In the genomic region with DNA sequence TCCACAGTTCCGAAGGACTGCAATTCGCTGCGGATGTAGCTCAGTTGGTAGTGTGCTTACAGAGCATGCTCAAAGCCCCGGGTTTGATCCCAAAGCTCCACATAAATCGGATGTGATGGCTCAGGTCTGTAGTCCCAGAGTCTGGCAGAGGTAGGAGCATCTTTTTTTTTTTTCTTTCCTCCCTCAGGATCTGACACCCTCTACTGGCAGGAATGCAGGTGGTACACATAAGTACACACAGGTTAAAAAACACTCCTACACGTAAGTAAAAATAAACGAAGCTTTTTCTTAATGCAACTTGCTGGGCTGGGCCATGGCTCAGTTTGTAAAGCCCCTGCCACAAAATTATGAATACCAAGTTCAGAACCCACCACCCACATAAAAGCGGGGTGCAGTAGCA, we compare ENCODE assay signal across 11 mouse cellular contexts. TPM values are rescaled to one million over a fixed set of nuclear protein-coding genes. Genes with fewer than 3 reads are reported as not detected.
DNase-seq lines count a peak whose midpoint lies in the region; ATAC-seq and TF ChIP-seq lines count a peak whose summit lies in the region.
"Had no signal": no experiment of that assay in that cellular context is flagged by ENCODE, and none has a peak within 500 bp of the region (broad histone marks: within the 10 kb centered on the region; RNA-seq: fewer than 3 reads in every experiment).

No protein-coding gene starts in this region.

- in situ Hi-C loops in Patski (cut with MboI; ENCODE audit: low pct_unique_long_range_greater_than_20kb), result loop anchor here (5.0 kb wide), 1 partner anchor 77 kb away; no protein-coding TSS in a partner anchor

- no peak overlapping the region for H3K9ac ChIP-seq in forebrain, postnatal 0 days
- no peak overlapping the region for H3K9ac ChIP-seq in forebrain, embryonic 16.5 days (replicated peaks; ENCODE audit: low read depth, low read length)
- H3K9ac ChIP-seq in liver, postnatal 0 days (replicated peaks), result no peak overlapping the region
- H3K9ac ChIP-seq: forebrain, embryonic 15.5 days; limb, embryonic 13.5 days had no signal

- no peak overlapping the region for H3K4me2 ChIP-seq in forebrain, postnatal 0 days (ENCODE audit: low read depth)
- no peak overlapping the region for H3K4me2 ChIP-seq in forebrain, embryonic 16.5 days (ENCODE audit: low read length)
- H3K4me2 ChIP-seq in liver, postnatal 0 days (ENCODE audit: low read depth, low read length), result no peak overlapping the region
- H3K4me2 ChIP-seq: forebrain, embryonic 15.5 days; limb, embryonic 13.5 days had no signal

- 55% methylated on average over 8 of the region's 8 CpGs for WGBS in forebrain, postnatal 0 days
- WGBS in forebrain, embryonic 16.5 days, result 54% methylated on average over 8 of the region's 8 CpGs
- 62% methylated on average over 8 of the region's 8 CpGs for WGBS in liver, postnatal 0 days (ENCODE audit: insufficient replicate concordance)

- DNase-seq in forebrain, postnatal 0 days, result no peak
- DNase-seq in liver, postnatal 0 days, result no peak
- DNase-seq in liver, result no peak
- no peak for DNase-seq in Patski (ENCODE audit: low read depth, low spot score)
- DNase-seq in kidney, postnatal 36 days, result peak; percentile 44 to 74
- DNase-seq in layer of hippocampus, postnatal 25 days (ENCODE audit: extremely low spot score in 1 of 2, low spot score in 1 of 2), result no peak
- DNase-seq: right cerebral cortex, postnatal 14 days had no signal

- no peaks in the 10 kb centered on the region for H3K9me3 ChIP-seq in forebrain, postnatal 0 days (ENCODE audit: low read length)
- H3K9me3 ChIP-seq in forebrain, embryonic 16.5 days (ENCODE audit: control insufficient read depth, low read length), result no peaks in the 10 kb centered on the region
- H3K9me3 ChIP-seq in liver, postnatal 0 days (ENCODE audit: low read length), result no peaks in the 10 kb centered on the region
- H3K9me3 ChIP-seq: forebrain, embryonic 15.5 days; limb, embryonic 13.5 days had no signal

- H3K4me1 ChIP-seq in forebrain, postnatal 0 days (ENCODE audit: insufficient read depth), result no peaks in the 10 kb centered on the region
- H3K4me1 ChIP-seq in forebrain, embryonic 16.5 days (replicated peaks; ENCODE audit: control insufficient read depth, insufficient read depth, low read length), result no peaks in the 10 kb centered on the region
- no peaks in the 10 kb centered on the region for H3K4me1 ChIP-seq in liver, postnatal 0 days (ENCODE audit: insufficient read depth)
- H3K4me1 ChIP-seq: forebrain, embryonic 15.5 days had no signal

- H3K4me3 ChIP-seq in forebrain, postnatal 0 days (ENCODE audit: low read depth, low read length), result no peak overlapping the region
- no peak overlapping the region for H3K4me3 ChIP-seq in forebrain, embryonic 16.5 days (replicated peaks; ENCODE audit: low read length)
- H3K4me3 ChIP-seq in liver, postnatal 0 days (ENCODE audit: low read depth, low read length), result no peak overlapping the region
- H3K4me3 ChIP-seq: forebrain, embryonic 15.5 days; limb, embryonic 13.5 days had no signal

- TF ChIP-seq EP300 in liver, postnatal 0 days (IDR thresholded peaks at IDR 0.05; ENCODE audit: low read depth), result no peak

- H3K27me3 ChIP-seq in forebrain, postnatal 0 days (ENCODE audit: insufficient read depth, low read length), result no peaks in the 10 kb centered on the region
- H3K27me3 ChIP-seq in forebrain, embryonic 16.5 days (replicated peaks; ENCODE audit: control insufficient read depth, insufficient read depth, low read length), result no peaks in the 10 kb centered on the region
- H3K27me3 ChIP-seq in liver, postnatal 0 days (ENCODE audit: insufficient read depth, low read length), result no peaks in the 10 kb centered on the region
- no peaks in the 10 kb centered on the region for H3K27me3 ChIP-seq in Patski
- H3K27me3 ChIP-seq: forebrain, embryonic 15.5 days; limb, embryonic 13.5 days had no signal

- no peak overlapping the region for H3K27ac ChIP-seq in forebrain, postnatal 0 days (ENCODE audit: low read depth, low read length)
- no peak overlapping the region for H3K27ac ChIP-seq in forebrain, embryonic 16.5 days (ENCODE audit: low read length)
- no peak overlapping the region for H3K27ac ChIP-seq in liver, postnatal 0 days (ENCODE audit: low read depth)
- H3K27ac ChIP-seq: forebrain, embryonic 15.5 days; limb, embryonic 13.5 days had no signal

- TF ChIP-seq CTCF in forebrain, postnatal 0 days (IDR thresholded peaks at IDR 0.05; ENCODE audit: low read depth), result peak; percentile 59
- peak; percentile 51 for TF ChIP-seq CTCF in liver, postnatal 0 days (IDR thresholded peaks at IDR 0.05; ENCODE audit: low read depth)
- TF ChIP-seq CTCF in Patski (IDR thresholded peaks at IDR 0.05), result peak; percentile 55

- CTCF ChIA-PET in Patski (lab: Charles Lee), result interaction anchor here (0.8 to 2.6 kb wide), 7 partner anchors 8 to 101 kb away, joined by 3 to 17 read pairs (median 4); no protein-coding TSS in a partner anchor

- ATAC-seq in forebrain, postnatal 0 days, result no peak
- no peak for ATAC-seq in forebrain, embryonic 16.5 days
- ATAC-seq in liver, postnatal 0 days, result no peak
- no peak for ATAC-seq in Patski
- ATAC-seq in erythroblast, adult 5-6 weeks (replicated peaks; ENCODE audit: low FRiP score, poor library complexity, severe bottlenecking), result no peak
- ATAC-seq: forebrain, embryonic 15.5 days had no signal

- H3K36me3 ChIP-seq in forebrain, postnatal 0 days (ENCODE audit: insufficient read depth), result no peaks in the 10 kb centered on the region
- H3K36me3 ChIP-seq in forebrain, embryonic 16.5 days (ENCODE audit: control insufficient read depth, insufficient read depth), result no peaks in the 10 kb centered on the region
- H3K36me3 ChIP-seq in liver, postnatal 0 days (replicated peaks; ENCODE audit: insufficient read depth, low read length), result no peaks in the 10 kb centered on the region
- H3K36me3 ChIP-seq: forebrain, embryonic 15.5 days; limb, embryonic 13.5 days had no signal

- POLR2A ChIA-PET in Patski (lab: Charles Lee), result interaction anchor here (0.7 kb wide), 1 partner anchor 30 kb away, joined by 4 read pairs; no protein-coding TSS in a partner anchor

RNA-seq across cellular contexts. Expression of a gene that starts 28.3 kb away (rescaled TPM):
- total RNA-seq in forebrain, postnatal 0 days (2014; rRNA removed), result 58.2 and 67.9 TPM in 2 replicates
- polyA plus RNA-seq in forebrain, postnatal 0 days (2015; fragmentation: Nextera tagmentation; extraction: Ambion mirVana), result 132 and 165 TPM in 2 replicates
- 120 and 128 TPM in 2 replicates for polyA plus RNA-seq in forebrain, embryonic 16.5 days (2015; fragmentation: Nextera tagmentation; extraction: Ambion mirVana)
- 29.7 and 31.8 TPM in 2 replicates for polyA plus RNA-seq in liver, postnatal 0 days (2015; fragmentation: Nextera tagmentation; extraction: Ambion mirVana)
- 11.3 TPM for polyA plus RNA-seq in Patski (2021)
- 8.5 and 15.3 TPM in 2 replicates for total RNA-seq in erythroblast, adult 5-6 weeks (2015; ENCODE audit: low replicate concordance)
- total RNA-seq in erythroblast, adult 5-6 weeks (2017; ENCODE audit: low replicate concordance), result 8.1 and 11.1 TPM in 2 replicates
- total RNA-seq in layer of hippocampus, postnatal 25 days (2021), result 100 to 1,000 TPM; 135 to 147 TPM

RNA-seq across cellular contexts. Expression of a gene that starts 30.0 kb away (rescaled TPM):
- total RNA-seq in forebrain, postnatal 0 days (2014; rRNA removed), result 10.1 and 11.8 TPM in 2 replicates
- polyA plus RNA-seq in forebrain, postnatal 0 days (2015; fragmentation: Nextera tagmentation; extraction: Ambion mirVana), result 3.5 and 5.5 TPM in 2 replicates
- 10.3 and 11.4 TPM in 2 replicates for polyA plus RNA-seq in forebrain, embryonic 16.5 days (2015; fragmentation: Nextera tagmentation; extraction: Ambion mirVana)
- polyA plus RNA-seq in liver, postnatal 0 days (2015; fragmentation: Nextera tagmentation; extraction: Ambion mirVana), result 9.6 and 11.4 TPM in 2 replicates
- 45.2 TPM for polyA plus RNA-seq in Patski (2021)
- total RNA-seq in erythroblast, adult 5-6 weeks (2015; ENCODE audit: low replicate concordance), result 10.4 and 13.0 TPM in 2 replicates
- 8.2 and 12.0 TPM in 2 replicates for total RNA-seq in erythroblast, adult 5-6 weeks (2017; ENCODE audit: low replicate concordance)
- 10 to 100 TPM; 12.6 to 15.4 TPM for total RNA-seq in layer of hippocampus, postnatal 25 days (2021)

RNA-seq across cellular contexts. Expression of a gene that starts 30.7 kb away (rescaled TPM):
- total RNA-seq in forebrain, postnatal 0 days (2014; rRNA removed), result 35.7 and 43.4 TPM in 2 replicates
- polyA plus RNA-seq in forebrain, postnatal 0 days (2015; fragmentation: Nextera tagmentation; extraction: Ambion mirVana), result 33.5 and 40.0 TPM in 2 replicates
- 51.9 and 52.4 TPM in 2 replicates for polyA plus RNA-seq in forebrain, embryonic 16.5 days (2015; fragmentation: Nextera tagmentation; extraction: Ambion mirVana)
- 23.6 and 26.1 TPM in 2 replicates for polyA plus RNA-seq in liver, postnatal 0 days (2015; fragmentation: Nextera tagmentation; extraction: Ambion mirVana)
- 28.8 TPM for polyA plus RNA-seq in Patski (2021)
- 10.2 and 13.8 TPM in 2 replicates for total RNA-seq in erythroblast, adult 5-6 weeks (2015; ENCODE audit: low replicate concordance)
- 24.1 and 33.0 TPM in 2 replicates for total RNA-seq in erythroblast, adult 5-6 weeks (2017; ENCODE audit: low replicate concordance)
- 10 to 100 TPM; 27.2 to 28.6 TPM for total RNA-seq in layer of hippocampus, postnatal 25 days (2021)

Comparison
In these comparisons a context has a peak if more than half of its experiments do, and no peak if none do; other contexts are left out.
1. DNase-seq: peak in kidney, postnatal 36 days (2 of 2); none in forebrain, postnatal 0 days (single experiment), liver, postnatal 0 days (single experiment), liver (single experiment), Patski (single experiment) and layer of hippocampus, postnatal 25 days (0 of 2).
2. Peak in every context shown above with its lines, with median percentiles within 50 percentile points of each other: CTCF ChIP-seq.